Mouse (Mus musculus): ENCODE data around the gene Rassf2. TPM values are rescaled to one million over a fixed set of nuclear protein-coding genes. Genes with fewer than 3 reads are reported as not detected.

Rassf2 gene
- polyA plus RNA-seq, 1 experiment: under 0.01 TPM

DNA sequence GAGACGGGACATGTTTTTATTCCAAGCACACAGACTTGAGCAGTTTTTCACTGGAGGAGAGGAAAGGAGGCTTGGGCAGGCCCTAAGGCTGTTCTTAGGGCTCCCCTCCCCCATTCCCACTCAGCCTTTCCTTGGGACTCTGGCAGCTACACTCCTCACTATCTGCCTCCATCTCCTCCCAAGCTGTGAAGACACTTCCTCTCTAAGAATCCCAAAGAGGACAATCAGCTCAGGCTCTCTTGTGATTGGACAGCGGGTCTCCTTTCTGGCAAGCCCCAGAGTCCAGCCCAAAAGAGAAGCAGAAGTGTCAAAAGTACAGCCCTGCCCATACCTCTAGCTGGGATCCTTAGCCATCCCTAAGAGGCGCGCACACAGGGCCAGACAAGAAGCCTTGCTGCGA is 2.7 kb downstream of the Rassf2 start:
- no peak for TF ChIP-seq GATA1 (IDR thresholded peaks at IDR 0.05; ENCODE audit: low read length)
- Histone ChIP-seq H3K9me3 (ENCODE audit: control insufficient read depth, low read length) (no peaks in the 10 kb centered on the region), H3K27me3 (ENCODE audit: control insufficient read depth) (peaks cover 44% of the 10 kb centered on the region), H3K4me3 (replicated peaks) (no peak overlapping the region), H3K4me1 (ENCODE audit: control insufficient read depth) (peaks cover 17% of the 10 kb centered on the region), H3K36me3 (ENCODE audit: control insufficient read depth) (no peaks in the 10 kb centered on the region)

DNA sequence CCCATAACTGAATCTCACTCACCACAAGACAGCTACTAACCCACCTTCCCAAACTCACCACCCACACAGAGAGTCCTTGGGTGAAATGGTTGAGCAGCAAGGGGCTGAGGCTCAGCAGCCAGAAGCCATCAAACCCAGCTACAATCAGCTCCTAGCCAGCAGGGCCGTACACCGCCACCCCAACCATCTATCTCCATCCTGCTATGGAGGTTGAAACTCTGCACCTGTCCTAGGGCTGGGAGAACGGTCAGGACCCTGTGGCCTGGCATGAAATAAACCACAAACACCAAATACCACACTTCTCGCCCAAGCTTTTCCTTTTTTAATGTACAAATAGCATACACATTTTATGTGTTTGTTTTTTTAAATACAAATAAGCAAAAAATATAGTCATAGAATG is 6.0 kb downstream of the Rassf2 start:
- Histone ChIP-seq H3K4me1 (ENCODE audit: control insufficient read depth) (peaks cover 3% of the 10 kb centered on the region; the same call in 1 of the 2 replicates), H3K9me3 (ENCODE audit: control insufficient read depth, low read length) (no peaks in the 10 kb centered on the region), H3K4me3 (replicated peaks) (no peak overlapping the region), H3K36me3 (ENCODE audit: control insufficient read depth) (no peaks in the 10 kb centered on the region), H3K27me3 (ENCODE audit: control insufficient read depth) (peaks cover 23% of the 10 kb centered on the region)
- TF ChIP-seq GATA1 (IDR thresholded peaks at IDR 0.05; ENCODE audit: low read length): no peak

DNA sequence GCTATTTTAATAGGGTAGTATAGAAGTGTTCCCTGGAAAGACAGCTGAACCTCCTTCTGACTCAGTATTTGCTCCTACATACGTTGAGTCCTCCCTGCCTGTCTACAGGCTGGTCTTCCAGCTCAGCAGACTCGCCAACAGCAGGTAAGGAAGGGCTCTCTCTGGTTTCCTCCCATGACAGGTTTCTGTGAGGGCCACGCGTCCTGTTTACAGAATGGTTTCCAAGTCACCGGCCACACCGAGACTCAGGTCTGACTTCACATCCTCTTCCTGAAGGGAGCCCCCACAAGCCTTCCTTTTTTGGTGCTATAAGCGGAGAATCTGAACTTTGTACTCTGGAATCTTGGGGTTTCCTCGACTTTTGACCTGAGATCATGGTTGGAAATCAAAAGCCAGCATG is 7.4 kb downstream of the Rassf2 start:
- Histone ChIP-seq H3K4me3 (replicated peaks) (no peak overlapping the region), H3K9me3 (ENCODE audit: control insufficient read depth, low read length) (no peaks in the 10 kb centered on the region), H3K36me3 (ENCODE audit: control insufficient read depth) (no peaks in the 10 kb centered on the region), H3K27me3 (ENCODE audit: control insufficient read depth) (peaks cover 9% of the 10 kb centered on the region), H3K4me1 (ENCODE audit: control insufficient read depth) (no peaks in the 10 kb centered on the region; the same call in 1 of the 2 replicates)
- no peak for TF ChIP-seq TAL1 (IDR thresholded peaks at IDR 0.05; ENCODE audit: low read length)
- no peak for TF ChIP-seq GATA1 (IDR thresholded peaks at IDR 0.05; ENCODE audit: low read length)

DNA sequence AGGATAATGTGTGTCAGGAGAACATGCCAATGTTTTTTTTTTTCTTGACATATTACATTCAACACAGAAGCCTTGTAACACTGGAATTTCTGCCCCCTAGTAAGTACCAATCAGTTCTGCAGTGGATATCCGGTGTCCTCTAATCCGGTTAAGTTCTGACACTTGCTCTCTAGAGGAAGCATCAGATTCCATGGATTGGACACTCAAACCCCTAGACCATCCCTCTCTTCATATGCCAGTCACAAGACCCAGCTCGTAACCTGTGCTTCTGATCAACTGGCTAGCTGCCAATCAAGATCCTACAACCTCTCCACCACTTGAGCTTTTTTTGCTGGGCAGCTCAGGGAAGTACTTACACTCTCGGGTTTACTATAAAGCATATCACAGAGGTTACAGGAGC is 8.4 kb downstream of the Rassf2 start:
- Histone ChIP-seq H3K36me3 (ENCODE audit: control insufficient read depth) (no peaks in the 10 kb centered on the region), H3K4me1 (ENCODE audit: control insufficient read depth) (no peaks in the 10 kb centered on the region; the same call in 1 of the 2 replicates), H3K4me3 (replicated peaks) (no peak overlapping the region), H3K27me3 (ENCODE audit: control insufficient read depth) (peaks cover 3% of the 10 kb centered on the region), H3K9me3 (ENCODE audit: control insufficient read depth, low read length) (no peaks in the 10 kb centered on the region)
- TF ChIP-seq TAL1 (IDR thresholded peaks at IDR 0.05; ENCODE audit: low read length): no peak
- no peak for TF ChIP-seq GATA1 (IDR thresholded peaks at IDR 0.05; ENCODE audit: low read length)

DNA sequence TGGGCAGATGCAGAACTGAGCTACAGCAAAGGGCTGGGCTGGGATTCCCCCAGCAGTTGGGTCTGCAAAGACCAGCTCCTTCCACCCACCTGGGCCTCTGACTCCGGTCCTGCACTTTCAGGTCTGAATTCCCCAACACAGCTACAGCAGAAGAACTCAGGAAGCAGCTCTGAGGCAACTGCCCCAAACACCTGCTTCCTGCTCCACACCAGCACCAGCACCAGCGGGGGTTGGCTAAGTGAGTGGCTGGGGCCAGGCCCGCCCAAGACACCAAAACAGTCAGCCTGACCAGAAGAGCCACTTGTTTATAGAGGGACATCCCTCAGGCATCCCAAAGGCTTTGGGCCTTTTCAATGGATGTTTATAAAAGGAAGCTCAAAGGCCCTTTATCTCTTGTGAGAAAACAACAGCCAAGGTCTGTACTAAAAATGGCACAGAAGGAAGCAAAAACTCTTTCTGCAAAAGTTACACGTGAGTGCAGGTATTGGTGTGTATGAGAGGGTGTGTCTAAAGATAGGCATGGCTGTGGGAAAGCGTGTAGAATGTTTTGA is 9.0 kb downstream of the Rassf2 start:
- TF ChIP-seq TAL1 (IDR thresholded peaks at IDR 0.05; ENCODE audit: low read length) (no peak), GATA1 (IDR thresholded peaks at IDR 0.05; ENCODE audit: low read length) (no peak)
- Histone ChIP-seq H3K4me1 (ENCODE audit: control insufficient read depth) (no peaks in the 10 kb centered on the region; the same call in 1 of the 2 replicates), H3K36me3 (ENCODE audit: control insufficient read depth) (no peaks in the 10 kb centered on the region), H3K9me3 (ENCODE audit: control insufficient read depth, low read length) (no peaks in the 10 kb centered on the region), H3K4me3 (replicated peaks) (no peak overlapping the region), H3K27me3 (ENCODE audit: control insufficient read depth) (peaks cover 3% of the 10 kb centered on the region; the same call in 1 of the 2 replicates)

DNA sequence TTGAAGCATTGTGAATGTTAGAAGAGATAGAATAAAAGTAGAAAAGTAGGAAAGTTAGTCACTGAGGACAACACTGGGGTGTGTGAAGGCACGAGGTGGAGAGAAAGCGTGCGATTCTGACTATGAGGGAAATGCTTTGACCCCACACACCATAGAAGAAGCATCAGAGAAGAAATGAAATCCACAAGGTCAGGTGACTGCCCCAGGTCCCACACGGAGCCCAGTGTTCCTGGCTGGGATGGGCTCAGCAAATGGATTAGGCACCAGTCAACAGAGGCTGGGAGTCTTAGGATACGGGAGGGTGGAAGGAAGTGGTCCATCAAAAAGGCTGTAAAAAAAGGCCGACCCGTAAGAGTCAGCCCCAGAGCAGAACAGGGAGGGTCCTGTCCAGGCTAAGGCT is 9.6 kb downstream of the Rassf2 start:
- Histone ChIP-seq H3K27me3 (ENCODE audit: control insufficient read depth) (peaks cover 3% of the 10 kb centered on the region; the same call in 1 of the 2 replicates), H3K4me1 (ENCODE audit: control insufficient read depth) (no peaks in the 10 kb centered on the region; the same call in 1 of the 2 replicates), H3K36me3 (ENCODE audit: control insufficient read depth) (no peaks in the 10 kb centered on the region), H3K4me3 (replicated peaks) (no peak overlapping the region), H3K9me3 (ENCODE audit: control insufficient read depth, low read length) (no peaks in the 10 kb centered on the region)
- TF ChIP-seq GATA1 (IDR thresholded peaks at IDR 0.05; ENCODE audit: low read length): no peak
- no peak for TF ChIP-seq TAL1 (IDR thresholded peaks at IDR 0.05; ENCODE audit: low read length)

DNA sequence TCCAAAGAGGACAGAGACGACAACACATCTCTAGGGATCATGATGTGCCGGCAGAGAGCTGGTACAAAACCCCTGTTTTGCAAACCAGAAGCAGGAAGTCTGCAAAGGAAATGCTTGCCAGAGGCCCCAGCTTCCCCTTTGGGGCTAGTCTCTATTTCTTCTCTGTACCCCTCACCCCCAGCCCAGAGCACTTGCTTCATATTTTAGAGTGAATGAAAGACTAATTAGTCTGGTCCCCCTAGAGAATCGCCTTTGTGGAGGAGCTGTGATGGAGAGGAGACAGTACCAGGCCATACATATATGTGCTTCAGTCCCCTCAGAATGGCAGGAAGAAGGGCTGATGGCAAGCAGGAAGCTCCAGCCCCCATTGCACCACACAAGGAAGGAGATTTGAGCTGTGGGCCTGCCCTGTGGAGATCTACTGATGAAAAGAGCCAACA is 10.7 kb downstream of the Rassf2 start:
- no peaks in the 10 kb centered on the region for H3K36me3 ChIP-seq (ENCODE audit: control insufficient read depth)
- peaks cover 3% of the 10 kb centered on the region; the same call in 1 of the 2 replicates for H3K27me3 ChIP-seq (ENCODE audit: control insufficient read depth)
- H3K4me1 ChIP-seq (ENCODE audit: control insufficient read depth): no peaks in the 10 kb centered on the region; the same call in 1 of the 2 replicates
- TF ChIP-seq GATA1 (IDR thresholded peaks at IDR 0.05; ENCODE audit: low read length): no peak
- no peak for TF ChIP-seq TAL1 (IDR thresholded peaks at IDR 0.05; ENCODE audit: low read length)
- no peaks in the 10 kb centered on the region for H3K9me3 ChIP-seq (ENCODE audit: control insufficient read depth, low read length)
- H3K4me3 ChIP-seq (replicated peaks): no peak overlapping the region

DNA sequence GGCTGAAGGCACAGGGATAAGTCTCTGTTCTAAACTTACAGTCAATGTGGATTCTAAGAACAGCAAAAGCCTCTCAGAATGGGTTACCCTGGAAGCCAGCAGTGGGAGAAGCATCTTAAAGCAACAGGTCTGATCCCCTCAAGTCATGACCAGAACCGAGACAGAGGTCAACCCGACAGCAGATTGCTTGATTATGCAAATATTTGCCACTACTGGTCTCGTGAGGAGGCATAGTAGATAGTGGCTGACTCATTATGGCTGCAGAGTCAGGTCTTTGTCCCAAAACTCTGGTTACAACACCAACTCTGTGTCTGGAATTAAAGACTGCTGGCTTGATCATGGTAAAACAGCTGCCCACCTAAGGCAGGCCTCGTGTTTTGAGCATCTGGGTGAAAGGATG is 11.9 kb downstream of the Rassf2 start:
- Histone ChIP-seq H3K9me3 (ENCODE audit: control insufficient read depth, low read length) (no peaks in the 10 kb centered on the region), H3K4me1 (ENCODE audit: control insufficient read depth) (no peaks in the 10 kb centered on the region; the same call in 1 of the 2 replicates), H3K27me3 (ENCODE audit: control insufficient read depth) (peaks cover 3% of the 10 kb centered on the region; the same call in 1 of the 2 replicates), H3K36me3 (ENCODE audit: control insufficient read depth) (no peaks in the 10 kb centered on the region), H3K4me3 (replicated peaks) (no peak overlapping the region)
- TF ChIP-seq TAL1 (IDR thresholded peaks at IDR 0.05; ENCODE audit: low read length): no peak
- no peak for TF ChIP-seq GATA1 (IDR thresholded peaks at IDR 0.05; ENCODE audit: low read length)

DNA sequence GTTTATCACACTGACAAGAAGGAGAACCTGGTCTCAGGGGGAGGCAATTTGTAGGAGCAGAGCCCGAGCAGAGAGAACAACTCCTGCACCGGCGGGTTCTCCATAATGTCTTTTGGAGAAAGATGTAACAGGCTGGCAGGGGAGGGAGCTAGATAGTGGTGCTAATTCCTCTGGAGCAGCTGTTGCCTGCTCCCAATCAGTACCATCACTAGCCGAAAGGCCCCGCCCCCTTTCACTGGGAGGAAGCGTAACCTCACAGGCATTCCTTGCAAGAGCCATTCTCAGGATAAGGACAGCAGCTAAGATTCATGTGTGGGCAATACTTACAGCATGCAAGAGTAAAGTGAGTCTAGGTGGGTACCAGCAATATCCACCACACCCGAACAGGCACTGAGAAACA is 12.4 kb downstream of the Rassf2 start:
- no peak overlapping the region for H3K4me3 ChIP-seq (replicated peaks)
- no peak for TF ChIP-seq GATA1 (IDR thresholded peaks at IDR 0.05; ENCODE audit: low read length)
- no peak for TF ChIP-seq TAL1 (IDR thresholded peaks at IDR 0.05; ENCODE audit: low read length)
- no peaks in the 10 kb centered on the region for H3K36me3 ChIP-seq (ENCODE audit: control insufficient read depth)
- H3K27me3 ChIP-seq (ENCODE audit: control insufficient read depth): peaks cover 3% of the 10 kb centered on the region; the same call in 1 of the 2 replicates
- no peaks in the 10 kb centered on the region; the same call in 1 of the 2 replicates for H3K4me1 ChIP-seq (ENCODE audit: control insufficient read depth)
- no peaks in the 10 kb centered on the region for H3K9me3 ChIP-seq (ENCODE audit: control insufficient read depth, low read length)

DNA sequence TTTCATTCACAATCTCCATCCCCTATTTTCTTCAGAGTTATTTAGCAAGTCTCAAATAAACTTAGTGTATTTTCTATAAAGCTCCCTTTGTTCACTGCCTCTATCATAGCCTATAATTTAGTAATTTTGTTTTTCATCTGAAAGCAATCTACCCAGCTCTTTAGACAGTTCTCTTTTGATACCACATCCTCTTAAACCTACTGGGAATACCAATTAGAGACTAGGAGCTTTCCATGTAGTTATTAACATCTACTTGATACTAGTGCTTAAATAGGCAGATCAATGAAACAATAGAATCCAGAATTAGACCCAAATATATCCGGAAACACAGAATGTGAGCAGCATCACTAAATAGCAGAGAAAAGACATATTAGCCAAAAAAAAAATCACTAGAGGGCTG is 14.0 kb downstream of the Rassf2 start:
- no peak overlapping the region for H3K4me3 ChIP-seq (replicated peaks)
- no peaks in the 10 kb centered on the region for H3K9me3 ChIP-seq (ENCODE audit: control insufficient read depth, low read length)
- H3K36me3 ChIP-seq (ENCODE audit: control insufficient read depth): no peaks in the 10 kb centered on the region
- no peak for TF ChIP-seq GATA1 (IDR thresholded peaks at IDR 0.05; ENCODE audit: low read length)
- no peak for TF ChIP-seq TAL1 (IDR thresholded peaks at IDR 0.05; ENCODE audit: low read length)
- no peaks in the 10 kb centered on the region; the same call in 1 of the 2 replicates for H3K4me1 ChIP-seq (ENCODE audit: control insufficient read depth)
- peaks cover 3% of the 10 kb centered on the region; the same call in 1 of the 2 replicates for H3K27me3 ChIP-seq (ENCODE audit: control insufficient read depth)

Data from erythroblast, embryonic 14.5 days (primary cell).